Mouse (Mus musculus) heart, embryonic 16.5 days (tissue): ENCODE data around the gene Pim1. TPM values are rescaled to one million over a fixed set of nuclear protein-coding genes. Genes with fewer than 3 reads are reported as not detected.

Experiments
- ATAC-seq: fragments of 200-750 bp; cut with Nextera tagmentation; replicated peaks from 2 replicates; pipeline ENCODE4 v1.8.0; 2017; ENCODE audit warnings: moderate number of reproducible peaks; ENCODE audit not compliant: insufficient read depth, low FRiP score; ENCODE audit errors: extremely low read depth
- H3K27ac ChIP-seq: fragments of 300-500 bp; sonication (generic); 2 replicates; pipeline ENCODE4 v1.5.1; 2014; ENCODE audit warnings: mild to moderate bottlenecking, low read length, control low read depth, moderate library complexity
- H3K27me3 ChIP-seq: fragments of 300-500 bp; sonication (generic); 2 replicates; pipeline ENCODE4 v1.6.1; 2014; ENCODE audit warnings: low read length, mixed read lengths; ENCODE audit not compliant: control insufficient read depth, insufficient read depth
- H3K36me3 ChIP-seq: fragments of 300-500 bp; sonication (generic); 2 replicates; pipeline ENCODE4 v1.6.1; 2014; ENCODE audit not compliant: control insufficient read depth, insufficient read depth
- H3K4me1 ChIP-seq: fragments of 300-500 bp; sonication (generic); 2 replicates; pipeline ENCODE4 v1.6.1; 2014; ENCODE audit warnings: low read length, mixed read lengths; ENCODE audit not compliant: control insufficient read depth, insufficient read depth
- H3K4me2 ChIP-seq: fragments of 300-500 bp; sonication (generic); 2 replicates; pipeline ENCODE4 v1.6.1; 2014; ENCODE audit warnings: low read depth, mild to moderate bottlenecking, control low read depth, low read length
- H3K4me3 ChIP-seq: fragments of 300-500 bp; sonication (generic); 2 replicates; pipeline ENCODE4 v1.5.1; 2014; ENCODE audit warnings: mild to moderate bottlenecking, control low read depth, low read length
- H3K9ac ChIP-seq: fragments of 300-500 bp; sonication (generic); 2 replicates; pipeline ENCODE4 v1.6.1; 2014; ENCODE audit warnings: low read length, control low read depth
- H3K9me3 ChIP-seq: fragments of 300-500 bp; sonication (generic); replicated peaks from 2 replicates; pipeline ENCODE4 v1.6.1; 2016; ENCODE audit warnings: low read length; ENCODE audit not compliant: control insufficient read depth
- WGBS: fragments of 180-500 bp; shearing (Covaris S2); extraction: QIAGEN DNeasy Blood & Tissue Kit; methylation state at CpG from one replicate; pipeline ENCODE4 v1.1.7; 2014; 5-methylcytosine and 5-hydroxymethylcytosine counted together
- polyA plus RNA-seq: library from polyadenylated mRNA; unstranded; fragments of >200 nt; fragmentation: Nextera tagmentation; extraction: Ambion mirVana; gene quantifications from 2 replicates; pipeline ENCODE4 v1.2.1, GENCODE M21; 2015

Pim1 gene
- polyA plus RNA-seq, 1 experiment from 2014 or later = 15.7 TPM

DNA sequence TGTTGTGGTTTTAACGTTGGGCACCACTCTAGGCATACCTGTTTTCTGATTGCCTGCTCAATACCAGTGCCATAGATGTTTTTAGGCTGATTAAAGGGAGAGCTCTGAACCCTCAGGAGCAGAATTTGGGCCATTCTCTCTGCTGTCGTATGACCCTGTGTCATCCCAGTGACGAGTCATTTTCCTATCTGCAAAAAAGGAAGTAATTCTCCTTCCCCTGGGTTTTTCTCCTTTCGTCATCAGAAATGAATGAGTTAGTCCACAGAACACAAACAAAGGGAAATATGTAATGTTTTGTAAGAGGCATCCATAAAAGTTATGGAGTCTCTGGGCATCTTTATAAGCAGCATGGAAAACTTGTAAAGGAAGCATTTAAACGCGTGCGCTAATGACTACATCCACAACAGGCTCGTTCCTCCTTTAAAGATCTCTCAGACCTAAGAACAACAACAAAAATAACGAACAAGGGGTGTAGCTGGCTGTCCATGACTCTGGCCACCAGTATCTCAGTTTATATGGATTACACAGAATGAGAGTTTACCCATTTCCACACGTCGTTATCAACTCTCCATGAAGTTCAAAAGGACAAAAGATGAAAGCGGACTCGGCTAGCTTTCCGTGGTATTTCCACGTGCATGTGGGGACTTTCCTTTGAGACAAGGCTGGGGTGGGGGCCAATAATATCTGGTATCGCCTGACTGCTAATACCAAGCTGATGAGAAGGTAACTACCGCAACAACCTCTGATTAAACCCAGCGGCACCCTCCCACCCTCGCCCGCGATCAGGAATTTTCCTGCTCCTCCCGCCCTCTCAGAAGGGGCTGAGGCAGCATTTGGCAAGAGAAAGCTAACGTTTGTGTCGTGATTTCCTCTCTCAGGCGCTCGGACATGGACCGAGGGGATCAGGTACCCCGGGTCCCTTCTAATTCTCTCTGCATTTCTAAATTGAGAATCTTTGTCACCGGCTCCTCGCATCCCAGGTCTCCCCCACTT is 1.3 kb upstream of the Pim1 start:
- 4% methylated on average over 30 of the region's 30 CpGs for WGBS
- Histone ChIP-seq H3K9ac (peak overlapping the region; percentile 77), H3K4me3 (peak overlapping the region; percentile 69), H3K9me3 (no peaks in the 10 kb centered on the region), H3K4me1 (peaks cover 16% of the 10 kb centered on the region), H3K4me2 (peak overlapping the region; percentile 75), H3K36me3 (peaks cover 4% of the 10 kb centered on the region), H3K27ac (peak overlapping the region; percentile 80), H3K27me3 (no peaks in the 10 kb centered on the region)
- no peak for ATAC-seq

DNA sequence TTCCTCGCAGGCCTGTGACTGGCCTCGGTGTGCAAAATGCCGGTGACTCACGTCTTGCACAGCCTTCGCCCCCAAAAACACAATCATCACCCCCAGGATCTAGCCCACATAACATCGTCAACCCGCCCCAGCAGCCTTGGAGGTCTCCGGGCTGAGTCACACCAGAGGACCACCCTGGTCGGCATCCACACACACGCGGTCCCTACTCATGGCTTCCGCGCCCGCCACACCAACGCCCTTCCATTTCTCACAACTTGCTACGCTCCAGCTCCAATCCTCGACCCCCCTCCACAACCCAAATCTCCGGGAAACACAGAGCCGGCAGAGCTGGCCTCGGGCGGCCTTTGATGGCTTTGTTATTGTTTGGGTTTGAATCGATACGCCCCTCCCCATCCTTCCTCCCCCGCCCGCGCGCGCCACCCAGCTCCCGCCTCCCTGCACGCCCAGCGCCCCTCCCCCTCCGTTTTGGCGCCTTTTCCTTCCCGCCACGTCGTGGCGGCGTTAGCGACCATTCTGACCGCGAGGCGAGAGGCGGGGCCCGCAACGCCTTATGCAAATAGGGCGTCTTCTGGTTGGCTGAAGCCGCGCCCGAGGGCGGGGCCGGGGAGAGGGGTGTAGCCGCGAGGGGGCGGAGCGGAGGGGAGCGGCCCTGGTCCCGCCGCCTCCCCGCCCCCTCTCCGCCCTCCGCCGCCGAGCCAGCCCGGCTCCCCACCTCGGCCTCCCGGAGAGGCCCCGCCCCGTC is 411 bp upstream of the Pim1 start:
- Histone ChIP-seq H3K27ac (peak overlapping the region; percentile 80), H3K9me3 (no peaks in the 10 kb centered on the region), H3K9ac (peak overlapping the region; percentile 77), H3K4me2 (peak overlapping the region; percentile 75), H3K36me3 (peaks cover 8% of the 10 kb centered on the region), H3K27me3 (no peaks in the 10 kb centered on the region), H3K4me3 (peak overlapping the region; percentile 97), H3K4me1 (peaks cover 16% of the 10 kb centered on the region)
- under 1% methylated on average over 49 of the region's 68 CpGs for WGBS
- ATAC-seq = peak; percentile 92

DNA sequence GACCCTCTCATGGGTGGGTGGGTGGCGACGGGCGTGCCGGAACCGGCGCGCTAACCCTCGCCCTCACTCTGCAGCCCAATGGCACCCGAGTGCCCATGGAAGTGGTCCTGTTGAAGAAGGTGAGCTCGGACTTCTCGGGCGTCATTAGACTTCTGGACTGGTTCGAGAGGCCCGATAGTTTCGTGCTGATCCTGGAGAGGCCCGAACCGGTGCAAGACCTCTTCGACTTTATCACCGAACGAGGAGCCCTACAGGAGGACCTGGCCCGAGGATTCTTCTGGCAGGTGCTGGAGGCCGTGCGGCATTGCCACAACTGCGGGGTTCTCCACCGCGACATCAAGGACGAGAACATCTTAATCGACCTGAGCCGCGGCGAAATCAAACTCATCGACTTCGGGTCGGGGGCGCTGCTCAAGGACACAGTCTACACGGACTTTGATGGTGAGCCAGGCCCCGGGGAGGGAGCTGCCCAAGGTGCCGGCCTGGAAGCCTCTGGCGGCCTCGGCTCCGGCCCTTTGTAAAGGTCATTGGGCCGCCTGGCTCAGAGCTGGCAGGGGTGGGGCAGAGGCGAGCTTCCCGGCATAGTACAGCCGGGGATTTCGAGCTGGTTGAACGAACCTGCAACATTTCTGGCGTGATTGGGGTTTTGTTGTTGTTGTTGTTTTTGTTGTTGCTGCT is 1.2 kb downstream of the Pim1 start:
- Histone ChIP-seq H3K9me3 (no peaks in the 10 kb centered on the region), H3K36me3 (peaks cover 8% of the 10 kb centered on the region), H3K4me3 (peak overlapping the region; percentile 97), H3K4me2 (peak overlapping the region; percentile 82), H3K4me1 (peaks cover 16% of the 10 kb centered on the region), H3K9ac (peak overlapping the region; percentile 98), H3K27me3 (no peaks in the 10 kb centered on the region), H3K27ac (peak overlapping the region; percentile 94)
- ATAC-seq = no peak
- WGBS = under 1% methylated on average over 48 of the region's 48 CpGs

DNA sequence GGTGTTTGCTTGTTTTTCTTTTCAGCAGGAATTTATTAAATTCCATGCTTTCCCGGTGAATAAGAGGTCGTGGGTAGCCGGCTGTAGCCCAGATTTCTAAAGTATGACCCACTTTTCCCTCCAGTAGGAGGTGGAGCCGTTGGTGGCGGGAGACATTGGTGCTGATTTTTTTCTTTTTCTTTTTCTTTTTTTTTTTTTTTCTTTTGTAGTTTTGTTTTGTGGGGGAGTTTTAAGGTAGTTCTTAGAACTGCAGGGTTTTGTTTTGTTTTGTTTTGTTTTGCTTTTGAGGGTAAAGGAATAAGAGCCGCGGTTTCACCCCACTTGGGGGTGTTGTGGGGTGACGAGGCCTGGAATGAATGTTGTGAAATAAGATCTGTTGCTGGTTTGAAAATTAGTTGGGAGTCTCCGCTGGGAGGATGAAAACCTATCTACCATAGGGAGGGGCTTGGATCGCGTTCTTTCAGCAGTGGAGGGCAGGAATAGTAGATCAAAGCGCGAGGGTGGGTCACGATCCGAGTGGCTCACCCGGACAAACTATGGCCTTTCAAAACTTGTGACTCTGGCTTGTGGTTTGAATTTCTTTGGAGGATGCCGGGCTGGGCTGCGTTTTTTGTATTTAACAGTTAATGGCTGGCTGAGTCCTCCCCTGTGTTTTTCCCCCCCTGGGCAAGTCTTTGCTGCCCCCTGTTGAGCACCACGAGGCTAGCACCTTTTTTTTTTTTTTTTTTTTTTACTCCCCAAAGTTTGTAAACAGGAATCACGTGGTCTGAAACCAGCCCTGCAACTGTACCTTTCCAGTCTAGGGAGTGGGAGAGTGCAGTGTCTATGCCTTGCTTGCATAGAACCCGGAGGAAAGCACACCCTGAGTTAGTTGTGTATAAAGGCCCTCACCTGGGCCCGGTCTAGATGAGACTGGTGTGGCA is 2.0 kb downstream of the Pim1 start:
- no peaks in the 10 kb centered on the region for H3K27me3 ChIP-seq
- peaks cover 8% of the 10 kb centered on the region for H3K36me3 ChIP-seq
- H3K27ac ChIP-seq = peak overlapping the region; percentile 94
- peak overlapping the region; percentile 98 for H3K9ac ChIP-seq
- ATAC-seq = no peak
- peak overlapping the region; percentile 97 for H3K4me3 ChIP-seq
- H3K4me2 ChIP-seq = peak overlapping the region; percentile 82
- peaks cover 16% of the 10 kb centered on the region for H3K4me1 ChIP-seq
- no peaks in the 10 kb centered on the region for H3K9me3 ChIP-seq
- 2% methylated on average over 22 of the region's 22 CpGs for WGBS

DNA sequence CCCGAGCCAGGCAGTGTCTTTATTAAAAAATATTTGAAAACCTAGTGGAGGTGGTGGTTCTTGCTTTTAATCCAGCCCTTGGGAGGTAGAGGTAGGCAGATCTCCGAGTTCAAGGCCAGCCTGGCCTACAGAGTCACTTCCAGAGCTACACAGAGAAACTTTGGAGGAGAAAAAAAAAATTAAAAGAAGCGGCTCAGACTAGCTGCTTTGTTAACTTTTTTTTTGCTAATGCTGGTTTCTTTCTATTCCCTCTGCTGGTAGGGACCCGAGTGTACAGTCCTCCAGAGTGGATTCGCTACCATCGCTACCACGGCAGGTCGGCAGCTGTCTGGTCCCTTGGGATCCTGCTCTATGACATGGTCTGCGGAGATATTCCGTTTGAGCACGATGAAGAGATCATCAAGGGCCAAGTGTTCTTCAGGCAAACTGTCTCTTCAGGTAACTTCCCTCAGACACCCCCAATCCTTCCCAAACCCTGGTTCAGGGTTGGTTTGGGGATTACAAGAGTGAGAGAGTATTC is 3.0 kb downstream of the Pim1 start:
- WGBS = 77% methylated on average over 11 of the region's 11 CpGs
- ATAC-seq = no peak
- Histone ChIP-seq H3K36me3 (peaks cover 8% of the 10 kb centered on the region), H3K4me2 (peak overlapping the region; percentile 82), H3K9me3 (no peaks in the 10 kb centered on the region), H3K4me3 (peak overlapping the region; percentile 97), H3K4me1 (peaks cover 18% of the 10 kb centered on the region), H3K27ac (0 out of 2 replicates have a peak overlapping the region, but pooled peaks have one; percentile 24), H3K9ac (0 out of 2 replicates have a peak overlapping the region, but pooled peaks have one; percentile 10), H3K27me3 (no peaks in the 10 kb centered on the region)

DNA sequence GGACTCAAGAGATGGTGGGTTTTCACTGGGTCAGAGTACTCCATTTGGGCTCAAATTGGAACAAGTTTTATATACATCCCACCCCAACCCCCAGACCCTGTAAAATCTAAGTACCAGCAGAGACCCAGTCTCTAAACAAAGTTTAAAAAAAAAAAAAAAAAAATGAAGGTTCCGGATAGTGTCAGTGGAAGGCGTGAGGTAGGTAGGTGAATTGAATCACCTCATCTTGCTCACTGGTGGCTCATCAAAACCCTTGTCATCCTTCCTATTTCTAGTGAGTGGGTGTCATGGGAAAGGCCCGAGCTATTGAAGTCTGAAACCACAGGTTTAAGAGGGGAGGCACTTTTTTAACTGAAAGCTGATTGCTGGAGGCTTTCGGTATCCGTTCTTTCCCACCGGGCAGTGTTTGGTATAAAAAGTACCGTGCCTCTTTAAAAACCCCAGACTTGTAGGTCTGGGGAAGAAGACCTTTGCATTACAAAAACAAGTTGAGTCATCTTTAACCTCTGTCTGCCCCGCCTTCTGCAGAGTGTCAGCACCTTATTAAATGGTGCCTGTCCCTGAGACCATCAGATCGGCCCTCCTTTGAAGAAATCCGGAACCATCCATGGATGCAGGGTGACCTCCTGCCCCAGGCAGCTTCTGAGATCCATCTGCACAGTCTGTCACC is 3.6 kb downstream of the Pim1 start:
- ATAC-seq = no peak
- Histone ChIP-seq H3K27ac (peak overlapping the region; percentile 48; the same call in 1 of the 2 replicates), H3K4me3 (0 out of 2 replicates have a peak overlapping the region, but pooled peaks have one; percentile 97), H3K27me3 (no peaks in the 10 kb centered on the region), H3K9me3 (no peaks in the 10 kb centered on the region), H3K9ac (0 out of 2 replicates have a peak overlapping the region, but pooled peaks have one; percentile 7), H3K4me2 (peak overlapping the region; percentile 82; the same call in 1 of the 2 replicates), H3K4me1 (peaks cover 11% of the 10 kb centered on the region), H3K36me3 (peaks cover 8% of the 10 kb centered on the region)
- 70% methylated on average over 10 of the region's 10 CpGs for WGBS

DNA sequence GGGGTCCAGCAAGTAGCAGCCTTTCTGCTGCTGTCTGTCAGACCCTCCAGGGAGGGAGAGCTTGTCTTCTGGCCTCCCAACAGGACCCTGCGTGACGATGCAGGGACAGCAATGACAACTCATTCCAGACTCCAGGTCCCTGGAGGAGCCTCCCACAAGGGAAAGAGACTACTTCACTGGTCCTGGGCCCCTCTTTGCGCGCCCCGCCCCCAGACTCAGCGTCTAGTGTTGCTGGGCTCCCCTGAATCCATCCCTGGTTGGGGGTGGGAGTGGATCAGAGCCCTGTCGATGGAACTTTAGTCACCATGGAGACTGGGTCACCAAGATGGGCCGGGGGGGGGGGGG is 4.2 kb downstream of the Pim1 start:
- H3K4me1 ChIP-seq = peaks cover 9% of the 10 kb centered on the region
- ATAC-seq = no peak
- WGBS = 65% methylated on average over 7 of the region's 8 CpGs
- H3K36me3 ChIP-seq = peaks cover 8% of the 10 kb centered on the region
- H3K4me2 ChIP-seq = peak overlapping the region; percentile 5; the same call in 1 of the 2 replicates
- no peaks in the 10 kb centered on the region for H3K27me3 ChIP-seq
- 0 out of 2 replicates have a peak overlapping the region, but pooled peaks have one; percentile 7 for H3K9ac ChIP-seq
- H3K27ac ChIP-seq = peak overlapping the region; percentile 48; the same call in 1 of the 2 replicates
- H3K4me3 ChIP-seq = no peak overlapping the region
- H3K9me3 ChIP-seq = no peaks in the 10 kb centered on the region
